Mouse (Mus musculus) lung, adult 2 months (tissue): ENCODE measurements around the gene Bcas3.

Experiments
- CTCF ChIP-seq: fragments of 200-500 bp; IDR thresholded peaks from 2 replicates; pipeline ENCODE4 v1.5.1; 2011; ENCODE audit warnings: mild to moderate bottlenecking, low read length, control low read depth; ENCODE audit not compliant: insufficient read depth
- POLR2A ChIP-seq: fragments of 200-500 bp; IDR thresholded peaks from 2 replicates; pipeline ENCODE4 v1.6.1; 2011; ENCODE audit warnings: low read depth, mild to moderate bottlenecking, control low read depth, low read length, borderline replicate concordance; ENCODE audit errors: extremely low read depth

DNA sequence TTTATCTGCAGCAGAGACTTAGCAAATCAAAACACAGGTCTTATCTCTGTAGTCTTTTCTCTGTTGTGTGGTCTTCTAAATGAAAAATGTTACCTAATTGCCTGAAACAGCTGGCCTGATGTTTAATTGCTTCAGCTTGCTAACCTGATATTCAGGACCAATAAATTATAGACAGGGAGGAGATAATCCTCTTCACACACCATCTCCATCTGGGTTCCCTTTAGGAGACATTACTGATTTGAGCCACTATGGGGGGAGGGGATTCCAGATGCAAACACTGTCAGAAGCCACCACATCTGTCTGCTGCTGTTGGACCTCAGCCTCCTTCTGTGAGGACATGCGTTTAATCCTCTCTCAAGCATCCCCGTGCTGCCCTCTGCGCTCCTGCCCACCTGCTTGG is 408.2 kb downstream of the Bcas3 start:
- TF ChIP-seq CTCF (no peak), POLR2A (no peak)
